Mouse (Mus musculus) heart, embryonic 16.5 days (tissue): Measurements from ENCODE around the gene U2af2. TPM values are rescaled to one million over a fixed set of nuclear protein-coding genes. Genes with fewer than 3 reads are reported as not detected.
"Not testable (repeated sequence)": the region's sequence is repeated elsewhere in the genome, so short reads cannot be mapped to it uniquely, and the experiment has no call there.

Experiments
- ATAC-seq: fragments of 200-750 bp; cut with Nextera tagmentation; replicated peaks from 2 replicates; pipeline ENCODE4 v1.8.0; 2017; ENCODE audit warnings: moderate number of reproducible peaks; ENCODE audit not compliant: insufficient read depth, low FRiP score; ENCODE audit errors: extremely low read depth
- H3K27ac ChIP-seq: fragments of 300-500 bp; sonication (generic); 2 replicates; pipeline ENCODE4 v1.5.1; 2014; ENCODE audit warnings: mild to moderate bottlenecking, low read length, control low read depth, moderate library complexity
- H3K27me3 ChIP-seq: fragments of 300-500 bp; sonication (generic); 2 replicates; pipeline ENCODE4 v1.6.1; 2014; ENCODE audit warnings: low read length, mixed read lengths; ENCODE audit not compliant: control insufficient read depth, insufficient read depth
- H3K36me3 ChIP-seq: fragments of 300-500 bp; sonication (generic); 2 replicates; pipeline ENCODE4 v1.6.1; 2014; ENCODE audit not compliant: control insufficient read depth, insufficient read depth
- H3K4me1 ChIP-seq: fragments of 300-500 bp; sonication (generic); 2 replicates; pipeline ENCODE4 v1.6.1; 2014; ENCODE audit warnings: low read length, mixed read lengths; ENCODE audit not compliant: control insufficient read depth, insufficient read depth
- H3K4me2 ChIP-seq: fragments of 300-500 bp; sonication (generic); 2 replicates; pipeline ENCODE4 v1.6.1; 2014; ENCODE audit warnings: low read depth, mild to moderate bottlenecking, control low read depth, low read length
- H3K4me3 ChIP-seq: fragments of 300-500 bp; sonication (generic); 2 replicates; pipeline ENCODE4 v1.5.1; 2014; ENCODE audit warnings: mild to moderate bottlenecking, control low read depth, low read length
- H3K9ac ChIP-seq: fragments of 300-500 bp; sonication (generic); 2 replicates; pipeline ENCODE4 v1.6.1; 2014; ENCODE audit warnings: low read length, control low read depth
- H3K9me3 ChIP-seq: fragments of 300-500 bp; sonication (generic); replicated peaks from 2 replicates; pipeline ENCODE4 v1.6.1; 2016; ENCODE audit warnings: low read length; ENCODE audit not compliant: control insufficient read depth
- WGBS: fragments of 180-500 bp; shearing (Covaris S2); extraction: QIAGEN DNeasy Blood & Tissue Kit; methylation state at CpG from one replicate; pipeline ENCODE4 v1.1.7; 2014; 5-methylcytosine and 5-hydroxymethylcytosine counted together
- polyA plus RNA-seq: library from polyadenylated mRNA; unstranded; fragments of >200 nt; fragmentation: Nextera tagmentation; extraction: Ambion mirVana; gene quantifications from 2 replicates; pipeline ENCODE4 v1.2.1, GENCODE M21; 2015

Gene U2af2
- polyA plus RNA-seq, 1 experiment from 2014 or later, result 72.8 TPM

- Histone ChIP-seq H3K9ac (peak overlapping the region; percentile 76), H3K36me3 (peaks cover 16% of the 10 kb centered on the region), H3K27ac (peak overlapping the region; percentile 97), H3K4me2 (peak overlapping the region; percentile 68), H3K4me3 (peak overlapping the region; percentile 81), H3K4me1 (peaks cover 17% of the 10 kb centered on the region)
- not testable (repeated sequence) for H3K27me3 ChIP-seq, ATAC-seq, H3K9me3 ChIP-seq
- 34% methylated on average over 8 of the region's 8 CpGs for WGBS
Measured at GRCm38 (mm10) chr7:5019576-5019975, 42.4 kb upstream of the U2af2 start.

DNA sequence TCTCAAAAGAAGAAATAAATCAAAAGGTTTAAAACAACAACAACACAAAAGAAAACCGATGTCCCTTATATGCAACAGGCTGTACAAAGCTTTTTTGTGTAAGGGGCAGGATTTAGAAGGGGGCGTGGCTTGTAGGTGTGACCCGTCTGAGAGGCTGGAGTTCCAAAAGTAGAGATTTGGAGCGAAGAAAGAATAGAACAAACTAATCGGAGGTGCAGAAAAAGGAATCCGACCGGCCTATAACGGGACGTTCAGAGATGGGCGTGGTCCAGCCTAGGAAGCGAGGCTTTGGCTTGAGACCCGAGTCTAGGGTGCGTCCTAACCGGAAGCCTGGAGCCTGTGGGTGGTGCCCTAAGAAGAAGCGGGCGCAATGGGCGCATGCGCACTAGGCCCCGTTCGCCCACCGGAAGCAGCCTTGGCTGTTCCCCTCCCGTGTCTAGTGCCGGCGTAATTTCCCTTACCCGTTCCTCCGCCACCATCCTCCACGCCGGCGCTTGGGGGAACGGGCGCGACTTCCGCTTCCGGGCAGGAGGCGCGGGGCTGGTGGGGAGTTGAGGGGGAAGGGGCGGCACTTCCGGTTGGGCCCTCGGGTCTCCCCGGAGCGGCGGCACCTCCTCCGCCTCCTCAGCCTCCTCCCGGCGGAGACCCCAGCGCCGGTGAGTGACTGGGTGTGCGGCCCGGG, 41.8 kb upstream of the U2af2 start, which contains the start of the genes Zfp865 and Ccdc106:
Gene Zfp865 (plus strand): TSS at position 377 of the 682 bp plus-strand sequence.
Gene Ccdc106 (plus strand): TSS at position 554 of the 682 bp plus-strand sequence.
- Histone ChIP-seq H3K9ac (peak within 1 kb of the TSS; percentile 96), H3K4me1 (peaks cover 17% of the 10 kb centered on the region), H3K27me3 (no peaks in the 10 kb centered on the region), H3K9me3 (0 out of 2 replicates have a peak, but pooled peaks cover 2% of the 10 kb centered on the region), H3K4me3 (peak within 1 kb of the TSS; percentile 81), H3K4me2 (peak within 1 kb of the TSS; percentile 87), H3K27ac (peak within 1 kb of the TSS; percentile 97), H3K36me3 (peaks cover 16% of the 10 kb centered on the region)
- WGBS, result under 1% methylated on average over 40 of the region's 49 CpGs
- ATAC-seq, result peak; percentile 87

- Histone ChIP-seq H3K4me2 (peak overlapping the region; percentile 87), H3K36me3 (peaks cover 16% of the 10 kb centered on the region), H3K9me3 (0 out of 2 replicates have a peak, but pooled peaks cover 2% of the 10 kb centered on the region), H3K4me1 (peaks cover 17% of the 10 kb centered on the region), H3K27ac (peak overlapping the region; percentile 97), H3K9ac (peak overlapping the region; percentile 96), H3K4me3 (peak overlapping the region; percentile 81), H3K27me3 (no peaks in the 10 kb centered on the region)
- ATAC-seq, result peak; percentile 7; the same call in 1 of the 2 replicates
- 2% methylated on average over 13 of the region's 15 CpGs for WGBS
Measured at GRCm38 (mm10) chr7:5020685-5021084, 41.3 kb upstream of the U2af2 start.

DNA sequence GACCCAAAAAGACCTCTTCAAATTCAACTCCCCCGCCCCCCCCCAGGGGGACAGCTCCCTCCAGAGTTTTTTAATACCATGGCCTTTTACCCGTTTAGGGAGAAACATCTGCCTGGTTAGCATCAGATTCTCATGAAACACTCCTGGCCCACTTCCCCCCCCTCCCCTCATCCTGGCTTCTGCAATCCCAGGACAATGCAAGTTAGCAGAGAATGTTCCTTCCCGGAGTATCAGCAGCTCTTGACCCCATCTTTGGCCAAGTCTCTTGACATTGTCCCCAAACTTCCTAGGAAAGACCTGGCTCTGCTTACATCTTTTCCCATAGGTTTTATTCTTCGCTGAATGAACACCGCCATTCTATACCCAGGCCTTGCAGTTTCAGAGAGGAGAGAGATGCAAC, 40.7 kb upstream of the U2af2 start:
- H3K27ac ChIP-seq, result peak overlapping the region; percentile 97
- 0 out of 2 replicates have a peak, but pooled peaks cover 2% of the 10 kb centered on the region for H3K9me3 ChIP-seq
- H3K36me3 ChIP-seq, result peaks cover 16% of the 10 kb centered on the region
- peak overlapping the region; percentile 81 for H3K4me3 ChIP-seq
- peak overlapping the region; percentile 87 for H3K4me2 ChIP-seq
- H3K27me3 ChIP-seq, result no peaks in the 10 kb centered on the region
- WGBS, result 48% methylated on average over 5 of the region's 5 CpGs
- peak overlapping the region; percentile 96 for H3K9ac ChIP-seq
- peaks cover 13% of the 10 kb centered on the region for H3K4me1 ChIP-seq
- ATAC-seq, result no peak

DNA sequence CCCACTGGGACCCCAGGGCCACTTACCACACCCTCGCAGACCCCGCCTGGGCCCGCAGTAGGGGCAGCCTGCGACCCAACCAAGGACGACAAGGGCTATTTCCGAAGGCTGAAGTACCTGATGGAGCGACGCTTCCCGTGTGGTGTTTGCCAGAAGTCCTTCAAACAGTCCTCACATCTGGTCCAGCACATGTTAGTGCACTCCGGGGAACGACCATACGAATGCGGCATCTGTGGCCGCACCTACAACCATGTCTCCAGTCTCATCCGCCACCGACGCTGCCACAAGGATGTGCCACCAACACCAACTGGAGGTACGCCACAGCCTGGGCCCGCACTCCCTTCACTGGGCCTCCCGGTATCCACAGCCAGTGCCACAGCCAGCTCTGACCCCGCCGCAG, 32.4 kb upstream of the U2af2 start:
- H3K4me2 ChIP-seq, result no peak overlapping the region
- 91% methylated on average over 22 of the region's 22 CpGs for WGBS

GRCm38 (mm10) chr7:5029946-5030345, 32.0 kb upstream of the U2af2 start:
- Histone ChIP-seq H3K9ac (no peak overlapping the region), H3K4me3 (no peak overlapping the region), H3K9me3 (peaks cover 33% of the 10 kb centered on the region), H3K36me3 (peaks cover 69% of the 10 kb centered on the region), H3K4me1 (no peaks in the 10 kb centered on the region), H3K27me3 (no peaks in the 10 kb centered on the region), H3K4me2 (no peak overlapping the region), H3K27ac (no peak overlapping the region)
- whole genome bisulfite sequencing, result 91% methylated on average over 21 of the region's 21 CpGs
- ATAC-seq, result no peak

More for the DNA sequence above, 32.4 kb upstream of the U2af2 start:
- Histone ChIP-seq H3K27me3 (no peaks in the 10 kb centered on the region), H3K4me3 (no peak overlapping the region), H3K9me3 (peaks cover 33% of the 10 kb centered on the region), H3K27ac (no peak overlapping the region), H3K36me3 (peaks cover 65% of the 10 kb centered on the region), H3K4me1 (no peaks in the 10 kb centered on the region), H3K9ac (no peak overlapping the region)
- no peak; the same call in 1 of the 2 replicates for ATAC-seq

DNA sequence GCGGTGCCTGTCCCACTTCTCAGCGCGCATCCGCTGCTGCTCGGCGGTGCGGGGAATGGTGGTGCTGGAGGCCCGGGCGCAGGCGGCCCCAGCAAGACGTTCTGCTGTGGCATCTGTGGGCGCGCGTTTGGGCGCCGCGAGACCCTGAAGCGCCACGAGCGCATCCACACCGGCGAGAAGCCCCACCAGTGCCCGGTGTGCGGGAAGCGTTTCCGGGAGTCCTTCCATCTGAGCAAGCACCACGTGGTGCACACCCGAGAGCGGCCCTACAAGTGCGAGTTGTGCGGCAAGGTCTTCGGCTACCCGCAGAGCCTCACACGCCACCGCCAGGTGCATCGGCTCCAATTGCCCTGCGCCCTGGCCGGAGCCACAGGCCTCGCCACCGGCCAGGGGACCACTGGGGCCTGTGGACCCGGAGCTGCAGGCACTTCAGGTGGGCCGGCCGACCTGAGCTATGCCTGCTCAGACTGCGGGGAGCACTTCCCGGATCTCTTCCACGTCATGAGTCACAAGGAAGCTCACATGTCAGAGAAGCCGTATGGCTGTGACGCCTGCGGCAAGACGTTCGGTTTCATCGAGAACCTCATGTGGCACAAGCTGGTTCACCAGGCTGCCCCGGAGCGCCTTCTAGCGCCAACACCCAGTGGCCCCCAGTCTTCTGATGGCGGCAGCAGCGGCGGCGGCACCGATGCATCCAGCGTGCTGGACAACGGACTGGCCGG, 31.2 kb upstream of the U2af2 start:
- Histone ChIP-seq H3K4me1 (no peaks in the 10 kb centered on the region), H3K9ac (no peak overlapping the region), H3K4me2 (no peak overlapping the region), H3K36me3 (peaks cover 76% of the 10 kb centered on the region), H3K27me3 (no peaks in the 10 kb centered on the region), H3K27ac (no peak overlapping the region), H3K9me3 (peaks cover 33% of the 10 kb centered on the region), H3K4me3 (no peak overlapping the region)
- ATAC-seq, result no peak
- 85% methylated on average over 63 of the region's 63 CpGs for WGBS

GRCm38 (mm10) chr7:5031496-5031895, 30.4 kb upstream of the U2af2 start:
- 82% methylated on average over 46 of the region's 46 CpGs for WGBS

GRCm38 (mm10) chr7:5033818-5034217, 28.1 kb upstream of the U2af2 start, which contains the start of gene 4632433K11Rik:
TSS of gene 4632433K11Rik (plus strand) at chr7:5034118.
- no peak within 1 kb of the TSS for H3K4me3 ChIP-seq
- H3K36me3 ChIP-seq, result peaks cover 70% of the 10 kb centered on the region
- H3K27me3 ChIP-seq, result no peaks in the 10 kb centered on the region
- no peak for ATAC-seq
- no peak within 1 kb of the TSS for H3K9ac ChIP-seq
- 84% methylated on average over 3 of the region's 3 CpGs for WGBS
- H3K9me3 ChIP-seq, result peaks cover 33% of the 10 kb centered on the region
- H3K4me2 ChIP-seq, result no peak within 1 kb of the TSS
- peaks cover 9% of the 10 kb centered on the region for H3K4me1 ChIP-seq
- no peak within 1 kb of the TSS for H3K27ac ChIP-seq

More at GRCm38 (mm10) chr7:5031496-5031895, 30.4 kb upstream of the U2af2 start:
- Histone ChIP-seq H3K4me2 (no peak overlapping the region), H3K36me3 (peaks cover 77% of the 10 kb centered on the region), H3K4me3 (no peak overlapping the region), H3K4me1 (no peaks in the 10 kb centered on the region), H3K9me3 (peaks cover 33% of the 10 kb centered on the region), H3K27ac (no peak overlapping the region), H3K27me3 (no peaks in the 10 kb centered on the region), H3K9ac (no peak overlapping the region)
- no peak for ATAC-seq
